Comparison of ENCODE assay signal across 7 mouse cellular contexts in genomic region chr16:30389831-30390649, GRCm38 (mm10). TPM values are rescaled to one million over a fixed set of nuclear protein-coding genes. Genes with fewer than 3 reads are reported as not detected.
DNase-seq lines count a peak whose midpoint lies in the region; ATAC-seq and TF ChIP-seq lines count a peak whose summit lies in the region.

No protein-coding gene starts in this region.

- 22% methylated on average over 9 of the region's 9 CpGs for WGBS in bone marrow, adult 2 months
- WGBS in lung, embryonic 14.5 days, result 43% methylated on average over 9 of the region's 9 CpGs

- TF ChIP-seq POLR2A in bone marrow, adult 2 months (IDR thresholded peaks at IDR 0.05; ENCODE audit: borderline replicate concordance, control insufficient read depth, low read depth, low read length), result no peak

- H3K36me3 ChIP-seq in lung, embryonic 14.5 days (ENCODE audit: insufficient read depth), result peaks cover 9% of the 10 kb centered on the region; the same call in 1 of the 2 replicates

- H3K27me3 ChIP-seq in lung, embryonic 14.5 days (ENCODE audit: insufficient read depth, low read length), result no peaks in the 10 kb centered on the region

- ATAC-seq in lung, embryonic 14.5 days (ENCODE audit: insufficient read depth), result peak; percentile 50
- no peak for ATAC-seq in inflammation-experienced regulatory T-cells, adult 6 months

- DNase-seq in CD4-positive helper T cell, adult 2 months (ENCODE audit: low read depth, low spot score), result peak; percentile 30
- DNase-seq in heart, postnatal 10 days, result peak; percentile 13
- DNase-seq in lung, embryonic 14.5 days, result peak; percentile 59
- DNase-seq in skeletal muscle tissue, adult 2 months (ENCODE audit: low read depth, low spot score), result peak; percentile 19
- DNase-seq in frontal cortex, postnatal 36 days (ENCODE audit: low spot score in 2 of 2), result no peak

- peak overlapping the region; percentile 83 for H3K4me3 ChIP-seq in bone marrow, adult 2 months (replicated peaks; ENCODE audit: control insufficient read depth, low read depth, low read length)
- peak overlapping the region; percentile 87; the same call in 1 of the 2 replicates for H3K4me3 ChIP-seq in lung, embryonic 14.5 days (ENCODE audit: low read depth, low read length)

- H3K4me1 ChIP-seq in bone marrow, adult 2 months (ENCODE audit: control insufficient read depth, insufficient read depth, low read length), result peaks cover 4% of the 10 kb centered on the region; the same call in 1 of the 2 replicates
- H3K4me1 ChIP-seq in lung, embryonic 14.5 days (ENCODE audit: insufficient read depth), result peaks cover 12% of the 10 kb centered on the region; the same call in 1 of the 2 replicates

- intact Hi-C loops in heart, postnatal 10 days (cut with DNase I), result no loop called here

- H3K9ac ChIP-seq in lung, embryonic 14.5 days, result peak overlapping the region; percentile 94; the same call in 1 of the 2 replicates

- TF ChIP-seq CTCF in bone marrow, adult 2 months (IDR thresholded peaks at IDR 0.05; ENCODE audit: control insufficient read depth, insufficient read depth, low read length), result no peak
- no peak for TF ChIP-seq CTCF in lung, embryonic 14.5 days (IDR thresholded peaks at IDR 0.05; ENCODE audit: low read depth)

- H3K27ac ChIP-seq in bone marrow, adult 2 months (ENCODE audit: control insufficient read depth, insufficient read depth, low read depth, low read length, poor library complexity), result peak overlapping the region; percentile 80
- peak overlapping the region; percentile 71 for H3K27ac ChIP-seq in lung, embryonic 14.5 days (ENCODE audit: low read depth)

- no peaks in the 10 kb centered on the region for H3K9me3 ChIP-seq in lung, embryonic 14.5 days (ENCODE audit: low read depth, low read length)

- H3K4me2 ChIP-seq in lung, embryonic 14.5 days, result peak overlapping the region; percentile 92

RNA-seq across cellular contexts. Expression of gene Atp13a3, which starts 15.7 kb away (rescaled TPM):
- 20.0 and 24.2 TPM in 2 replicates for polyA plus RNA-seq in bone marrow, adult 2 months (2011; ENCODE audit: insufficient read depth, insufficient read length, low replicate concordance, missing spikeins)
- total RNA-seq in heart, postnatal 10 days (2021), result 10 to 100 TPM; 73.5 to 73.9 TPM
- 17.4 and 19.9 TPM in 2 replicates for polyA plus RNA-seq in lung, embryonic 14.5 days (2014; fragmentation: Nextera tagmentation; extraction: Ambion mirVana)
- polyA plus RNA-seq in inflammation-experienced regulatory T-cells, adult 6 months (2017; shearing (Covaris generic)), result 10 to 100 TPM in 2 of 3 experiments, 1 to 10 TPM in 1; 9.3 to 13.1 (median 12.9) TPM

Comparison
In these comparisons a context has a peak if more than half of its experiments do, and no peak if none do; other contexts are left out.
1. DNase-seq: peak in CD4-positive helper T cell, adult 2 months (single experiment), heart, postnatal 10 days (2 of 2), lung, embryonic 14.5 days (single experiment) and skeletal muscle tissue, adult 2 months (single experiment); none in frontal cortex, postnatal 36 days (0 of 2).